Mouse (Mus musculus): ENCODE measurements around the gene Ccdc60.
A peak's percentile ranks its signal among the peaks of the same experiment; 100 is the strongest.
"Not testable (repeated sequence)": the region's sequence is repeated elsewhere in the genome, so short reads cannot be mapped to it uniquely, and the experiment has no call there.

Gene Ccdc60

GRCm38 (mm10) chr5:116194499-116194898, 94.3 kb downstream of the Ccdc60 start:
- no peak for DNase-seq (ENCODE audit: low read depth, low spot score)

- no peak for DNase-seq (ENCODE audit: low read depth, low spot score)
Observed at GRCm38 (mm10) chr5:116192693-116193092, 96.1 kb downstream of the Ccdc60 start.

GRCm38 (mm10) chr5:116191596-116191995, 97.2 kb downstream of the Ccdc60 start:
- no peak for DNase-seq (ENCODE audit: low read depth, low spot score)

- no peak for DNase-seq (ENCODE audit: low read depth, low spot score)
Observed at GRCm38 (mm10) chr5:116189818-116190217, 99.0 kb downstream of the Ccdc60 start.

GRCm38 (mm10) chr5:116180594-116180993, 108.2 kb downstream of the Ccdc60 start:
- no peak for DNase-seq (ENCODE audit: low read depth, low spot score)

- DNase-seq (ENCODE audit: low read depth, low spot score): no peak
Observed at GRCm38 (mm10) chr5:116171721-116172120, 117.1 kb downstream of the Ccdc60 start.

- no peak for DNase-seq (ENCODE audit: low read depth, low spot score)
Observed at GRCm38 (mm10) chr5:116166965-116167364, 121.8 kb downstream of the Ccdc60 start.

GRCm38 (mm10) chr5:116165203-116165888, 123.4 kb downstream of the Ccdc60 start:
- DNase-seq (ENCODE audit: low read depth, low spot score): no peak

GRCm38 (mm10) chr5:116154811-116155210, 134.0 kb downstream of the Ccdc60 start:
- no peak for DNase-seq (ENCODE audit: low read depth, low spot score)

- DNase-seq (ENCODE audit: low read depth, low spot score): not testable (repeated sequence)
Observed at GRCm38 (mm10) chr5:116146446-116146845, 142.3 kb downstream of the Ccdc60 start.

- no peak for DNase-seq (ENCODE audit: low read depth, low spot score)
Observed at GRCm38 (mm10) chr5:116144711-116145110, 144.1 kb downstream of the Ccdc60 start.

- no peak for DNase-seq (ENCODE audit: low read depth, low spot score)
Observed at GRCm38 (mm10) chr5:116140682-116141081, 148.1 kb downstream of the Ccdc60 start.

GRCm38 (mm10) chr5:116123344-116123743, 165.4 kb downstream of the Ccdc60 start:
- DNase-seq (ENCODE audit: low read depth, low spot score): peak; percentile 1

- DNase-seq (ENCODE audit: low read depth, low spot score): peak; percentile 3
Observed at GRCm38 (mm10) chr5:116116567-116116966, 172.2 kb downstream of the Ccdc60 start.

- no peak for DNase-seq (ENCODE audit: low read depth, low spot score)
Observed at GRCm38 (mm10) chr5:116116110-116116509, 172.7 kb downstream of the Ccdc60 start.

- DNase-seq (ENCODE audit: low read depth, low spot score): no peak
Observed at GRCm38 (mm10) chr5:116115071-116115834, 173.5 kb downstream of the Ccdc60 start.

GRCm38 (mm10) chr5:116108651-116109050, 180.1 kb downstream of the Ccdc60 start:
- no peak for DNase-seq (ENCODE audit: low read depth, low spot score)

GRCm38 (mm10) chr5:116084231-116084630, 204.6 kb downstream of the Ccdc60 start:
- DNase-seq (ENCODE audit: low read depth, low spot score): no peak

- no peak for DNase-seq (ENCODE audit: low read depth, low spot score)
Observed at GRCm38 (mm10) chr5:116083081-116083480, 205.7 kb downstream of the Ccdc60 start, which contains the start of gene Tmem233. TSS of gene Tmem233 (minus strand) at chr5:116083244.

- DNase-seq (ENCODE audit: low read depth, low spot score): no peak
Observed at GRCm38 (mm10) chr5:116082241-116082900, 206.4 kb downstream of the Ccdc60 start.

GRCm38 (mm10) chr5:116081616-116082015, 207.2 kb downstream of the Ccdc60 start:
- no peak for DNase-seq (ENCODE audit: low read depth, low spot score)

GRCm38 (mm10) chr5:116080736-116081135, 208.0 kb downstream of the Ccdc60 start:
- DNase-seq (ENCODE audit: low read depth, low spot score): no peak
